Comparison of ENCODE assay signal across 10 mouse cellular contexts in genomic region chr14:76081451-76081850, GRCm38 (mm10). TPM values are rescaled to one million over a fixed set of nuclear protein-coding genes. Genes with fewer than 3 reads are reported as not detected.
A peak's percentile ranks its signal among the peaks of the same experiment; 100 is the strongest.
DNase-seq lines count a peak whose midpoint lies in the region; ATAC-seq and TF ChIP-seq lines count a peak whose summit lies in the region.
"Had no signal": no experiment of that assay in that cellular context is flagged by ENCODE, and none has a peak within 500 bp of the region (broad histone marks: within the 10 kb centered on the region; RNA-seq: fewer than 3 reads in every experiment).

No protein-coding gene starts in this region.

- TF ChIP-seq CTCF in gastrocnemius, adult 2 months (IDR thresholded peaks at IDR 0.05), result peak; percentile 27; the same call in 1 of the 2 replicates
- TF ChIP-seq CTCF in kidney, postnatal 0 days (IDR thresholded peaks at IDR 0.05; ENCODE audit: low read depth), result 0 out of 2 replicates have a peak, but pooled peaks have one; percentile 34

- H3K4me2 ChIP-seq in kidney, postnatal 0 days (ENCODE audit: low read length), result no peak overlapping the region
- H3K4me2 ChIP-seq in kidney, embryonic 15.5 days, result no peak overlapping the region
- H3K4me2 ChIP-seq: hindbrain, embryonic 15.5 days had no signal

- no peak overlapping the region for H3K4me3 ChIP-seq in gastrocnemius, adult 2 months
- H3K4me3 ChIP-seq in kidney, postnatal 0 days (replicated peaks; ENCODE audit: low read depth, low read length), result no peak overlapping the region
- no peak overlapping the region for H3K4me3 ChIP-seq in kidney, embryonic 15.5 days (replicated peaks)
- H3K4me3 ChIP-seq: hindbrain, embryonic 15.5 days had no signal

- intact Hi-C loops in gastrocnemius, adult 2 months (cut with DNase I), result no loop called here

- no peak overlapping the region for H3K27ac ChIP-seq in gastrocnemius, adult 2 months
- no peak overlapping the region for H3K27ac ChIP-seq in kidney, postnatal 0 days
- H3K27ac ChIP-seq in kidney, embryonic 15.5 days, result no peak overlapping the region
- H3K27ac ChIP-seq: hindbrain, embryonic 15.5 days had no signal

- H3K9me3 ChIP-seq in kidney, postnatal 0 days (replicated peaks; ENCODE audit: low read length), result no peaks in the 10 kb centered on the region
- H3K9me3 ChIP-seq in kidney, embryonic 15.5 days (replicated peaks), result no peaks in the 10 kb centered on the region
- H3K9me3 ChIP-seq: hindbrain, embryonic 15.5 days had no signal

- no peaks in the 10 kb centered on the region for H3K36me3 ChIP-seq in kidney, postnatal 0 days (ENCODE audit: insufficient read depth, low read length)
- no peaks in the 10 kb centered on the region for H3K36me3 ChIP-seq in kidney, embryonic 15.5 days
- H3K36me3 ChIP-seq: hindbrain, embryonic 15.5 days had no signal

- H3K4me1 ChIP-seq in kidney, postnatal 0 days (replicated peaks; ENCODE audit: insufficient read depth, low read length), result no peaks in the 10 kb centered on the region
- peaks cover 2% of the 10 kb centered on the region; the same call in 1 of the 2 replicates for H3K4me1 ChIP-seq in kidney, embryonic 15.5 days

- ATAC-seq in kidney, postnatal 0 days (replicated peaks; ENCODE audit: low FRiP score, low read depth), result no peak
- ATAC-seq in kidney, embryonic 15.5 days (replicated peaks; ENCODE audit: low FRiP score), result no peak

- 61% methylated on average over 11 of the region's 11 CpGs for WGBS in kidney, postnatal 0 days
- WGBS in kidney, embryonic 15.5 days, result 69% methylated on average over 11 of the region's 11 CpGs

- DNase-seq in gastrocnemius, adult 2 months, result no peak
- no peak for DNase-seq in gastrocnemius, postnatal 25 days
- DNase-seq in kidney, postnatal 0 days (ENCODE audit: low spot score), result no peak
- DNase-seq in retina, postnatal 1 day, result peak; percentile 11
- DNase-seq in retina, embryonic 14.5 days (ENCODE audit: low spot score), result no peak
- DNase-seq in testis, postnatal 10 days (ENCODE audit: low spot score), result peak; percentile 51
- no peak for DNase-seq in layer of hippocampus, adult 8-10 months (ENCODE audit: low spot score in 2 of 2)
- DNase-seq: thymus, postnatal 25 days had no signal

- H3K9ac ChIP-seq in kidney, postnatal 0 days (ENCODE audit: low read depth, low read length), result no peak overlapping the region
- no peak overlapping the region for H3K9ac ChIP-seq in kidney, embryonic 15.5 days
- H3K9ac ChIP-seq: hindbrain, embryonic 15.5 days had no signal

- no peaks in the 10 kb centered on the region for H3K27me3 ChIP-seq in kidney, postnatal 0 days (ENCODE audit: insufficient read depth, low read length)
- no peaks in the 10 kb centered on the region for H3K27me3 ChIP-seq in kidney, embryonic 15.5 days
- H3K27me3 ChIP-seq: hindbrain, embryonic 15.5 days had no signal

RNA-seq across cellular contexts. Expression of gene Gpalpp1, which starts 29.1 kb away (rescaled TPM):
- 1 to 10 TPM; 5.8 to 7.4 TPM for total RNA-seq in gastrocnemius, adult 2 months (2021)
- total RNA-seq in gastrocnemius, postnatal 25 days (2021), result 1 to 10 TPM; 5.1 to 5.5 TPM
- polyA plus RNA-seq in kidney, postnatal 0 days (2015; fragmentation: Nextera tagmentation; extraction: Ambion mirVana), result 9.7 and 10.0 TPM in 2 replicates
- 12.7 and 14.3 TPM in 2 replicates for polyA plus RNA-seq in kidney, embryonic 15.5 days (2015; fragmentation: Nextera tagmentation; extraction: Ambion mirVana)
- 10 to 100 TPM; 23.9 to 26.0 (median 24.8) TPM for total RNA-seq in layer of hippocampus, adult 8-10 months (2022)

RNA-seq across cellular contexts. Expression of gene Nufip1, which starts 29.2 kb away (rescaled TPM):
- 1 to 10 TPM; 3.8 to 3.9 TPM for total RNA-seq in gastrocnemius, adult 2 months (2021)
- total RNA-seq in gastrocnemius, postnatal 25 days (2021), result 1 to 10 TPM; 3.1 to 3.3 TPM
- polyA plus RNA-seq in kidney, postnatal 0 days (2015; fragmentation: Nextera tagmentation; extraction: Ambion mirVana), result 13.2 and 13.8 TPM in 2 replicates
- polyA plus RNA-seq in kidney, embryonic 15.5 days (2015; fragmentation: Nextera tagmentation; extraction: Ambion mirVana), result 17.5 TPM in 2 replicates
- total RNA-seq in layer of hippocampus, adult 8-10 months (2022), result 1 to 10 TPM; 8.3 to 9.4 (median 8.8) TPM

Comparison
In these comparisons a context has a peak if more than half of its experiments do, and no peak if none do; other contexts are left out.
1. DNase-seq: peak in retina, postnatal 1 day (single experiment) and testis, postnatal 10 days (single experiment); none in gastrocnemius, adult 2 months (single experiment), gastrocnemius, postnatal 25 days (single experiment), kidney, postnatal 0 days (single experiment), retina, embryonic 14.5 days (single experiment) and layer of hippocampus, adult 8-10 months (0 of 2).